Mouse (Mus musculus) liver, embryonic 16.5 days (tissue): ENCODE results near the gene Coa5. TPM values are rescaled to one million over a fixed set of nuclear protein-coding genes. Genes with fewer than 3 reads are reported as not detected.

ENCODE experiments used
- ATAC-seq: fragments of 200-750 bp; cut with Nextera tagmentation; 2 replicates; pipeline ENCODE4 v1.8.0; 2017; ENCODE audit warnings: low read depth, mild to moderate bottlenecking, moderate number of reproducible peaks, moderate library complexity
- H3K27ac ChIP-seq: fragments of 300-500 bp; sonication (generic); 2 replicates; pipeline ENCODE4 v1.5.1; 2014; ENCODE audit warnings: mild to moderate bottlenecking, low read length
- H3K27me3 ChIP-seq: fragments of 300-500 bp; sonication (generic); 2 replicates; pipeline ENCODE4 v1.6.1; 2014; ENCODE audit warnings: low read depth, low read length, mixed read lengths; ENCODE audit not compliant: control insufficient read depth, insufficient read depth
- H3K36me3 ChIP-seq: fragments of 300-500 bp; sonication (generic); 2 replicates; pipeline ENCODE4 v1.6.1; 2014; ENCODE audit warnings: mild to moderate bottlenecking; ENCODE audit not compliant: control insufficient read depth, insufficient read depth
- H3K4me1 ChIP-seq: fragments of 300-500 bp; sonication (generic); 2 replicates; pipeline ENCODE4 v1.6.1; 2014; ENCODE audit warnings: low read depth, low read length, mixed read lengths; ENCODE audit not compliant: control insufficient read depth
- H3K4me2 ChIP-seq: fragments of 300-500 bp; sonication (generic); 2 replicates; pipeline ENCODE4 v1.6.1; 2014; ENCODE audit warnings: low read depth, low read length, mixed read lengths
- H3K4me3 ChIP-seq: fragments of 300-500 bp; sonication (generic); 2 replicates; pipeline ENCODE4 v1.5.1; 2014; ENCODE audit warnings: low read depth, mild to moderate bottlenecking, low read length
- H3K9ac ChIP-seq: fragments of 300-500 bp; sonication (generic); 2 replicates; pipeline ENCODE4 v1.6.1; 2014; ENCODE audit warnings: low read depth, low read length
- H3K9me3 ChIP-seq: fragments of 300-500 bp; sonication (generic); replicated peaks from 2 replicates; pipeline ENCODE4 v1.6.1; 2016; ENCODE audit warnings: low read length; ENCODE audit not compliant: control insufficient read depth
- WGBS: fragments of 180-500 bp; shearing (Covaris S2); extraction: QIAGEN DNeasy Blood & Tissue Kit; methylation state at CpG from one replicate; pipeline ENCODE4 v1.1.7; 2014; ENCODE audit not compliant: insufficient replicate concordance; 5-methylcytosine and 5-hydroxymethylcytosine counted together
- polyA plus RNA-seq: library from polyadenylated mRNA; unstranded; fragments of >200 nt; fragmentation: Nextera tagmentation; extraction: Ambion mirVana; gene quantifications from 2 replicates; pipeline ENCODE4 v1.2.1, GENCODE M21; 2015

Gene Coa5
- polyA plus RNA-seq, 1 experiment from 2014 or later, result 24.3 TPM

DNA sequence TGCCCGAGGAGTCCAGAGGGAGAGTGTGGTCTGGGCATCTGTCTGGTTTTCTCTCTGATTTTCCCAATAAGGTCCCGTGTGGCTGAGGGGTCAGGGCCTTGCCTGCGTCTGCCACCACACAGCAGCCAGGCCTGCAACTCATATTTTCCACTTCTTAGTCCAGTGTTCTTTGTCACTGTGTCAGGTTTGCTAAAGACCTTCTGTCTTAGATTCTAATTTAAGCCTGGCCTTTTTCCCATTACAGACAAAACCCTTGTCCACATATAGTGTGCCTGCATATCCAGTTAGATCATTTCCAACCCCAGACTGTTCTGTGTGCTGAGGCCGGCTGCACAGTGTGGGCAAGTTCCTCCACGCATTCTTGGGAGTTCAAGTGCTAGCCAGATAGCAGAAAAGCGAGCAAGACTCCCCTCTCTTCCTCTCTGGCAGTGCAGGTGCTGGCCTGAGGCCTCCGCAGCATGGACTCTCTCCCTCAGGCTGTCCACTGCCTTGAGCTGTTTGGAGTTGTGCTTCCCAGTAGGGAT lies 43.4 kb downstream of the Coa5 start:
- ATAC-seq, result no peak
- WGBS, result 57% methylated on average over 7 of the region's 7 CpGs
- Histone ChIP-seq H3K4me3 (no peak overlapping the region), H3K4me1 (no peaks in the 10 kb centered on the region), H3K27ac (no peak overlapping the region), H3K36me3 (no peaks in the 10 kb centered on the region; the same call in 1 of the 2 replicates), H3K9ac (no peak overlapping the region), H3K4me2 (no peak overlapping the region), H3K27me3 (no peaks in the 10 kb centered on the region), H3K9me3 (no peaks in the 10 kb centered on the region)

- Histone ChIP-seq H3K4me1 (no peaks in the 10 kb centered on the region), H3K9ac (no peak overlapping the region), H3K4me3 (no peak overlapping the region), H3K27me3 (no peaks in the 10 kb centered on the region), H3K36me3 (no peaks in the 10 kb centered on the region; the same call in 1 of the 2 replicates), H3K4me2 (no peak overlapping the region), H3K9me3 (no peaks in the 10 kb centered on the region), H3K27ac (no peak overlapping the region)
- no peak for ATAC-seq
- WGBS, result 46% methylated on average over 3 of the region's 3 CpGs
These were observed 45.6 kb downstream of the Coa5 start for GRCm38 (mm10) chr1:37384304-37384703.

DNA sequence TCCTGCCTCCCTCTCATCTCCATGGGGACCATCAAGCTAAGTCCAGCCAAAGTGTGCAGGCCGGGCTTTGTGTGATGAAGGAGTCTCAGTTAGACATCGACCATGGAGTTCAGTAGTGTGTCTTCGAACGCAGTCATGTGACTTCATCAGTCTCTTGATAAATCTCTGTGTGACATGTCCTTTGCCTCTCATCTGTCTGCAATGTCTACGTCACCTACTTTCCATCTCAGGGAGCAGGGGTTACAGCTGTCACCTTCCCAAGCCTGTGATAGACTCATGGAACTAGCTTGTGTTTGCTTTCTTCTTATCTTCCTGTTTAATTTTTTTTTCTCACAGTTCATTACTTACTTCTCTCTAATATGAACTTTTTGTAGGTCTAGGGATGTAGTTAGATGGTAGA lies 49.0 kb downstream of the Coa5 start:
- no peaks in the 10 kb centered on the region for H3K27me3 ChIP-seq
- WGBS, result 74% methylated on average over 5 of the region's 5 CpGs

DNA sequence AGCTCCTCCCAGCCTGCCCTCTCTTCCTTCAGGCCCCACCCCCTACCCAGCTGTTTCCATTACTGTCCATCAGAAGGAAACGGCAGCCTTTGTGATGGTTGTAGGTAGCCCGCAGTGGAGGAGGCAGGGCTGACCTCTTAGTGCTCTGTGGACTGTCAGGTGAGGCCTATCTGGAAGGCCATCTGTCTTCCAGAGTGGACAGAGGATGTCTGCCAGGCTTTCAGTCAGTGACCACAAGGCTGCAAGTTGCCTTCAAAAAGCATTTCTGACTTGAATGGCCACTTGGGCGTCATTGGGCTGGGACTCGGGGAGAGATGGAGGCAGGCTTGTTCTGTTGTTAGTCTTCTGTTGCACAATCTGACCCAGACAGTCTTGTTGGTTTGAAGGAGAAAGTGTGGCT lies 50.4 kb downstream of the Coa5 start:
- H3K27ac ChIP-seq, result no peak overlapping the region
- ATAC-seq, result no peak
- no peak overlapping the region for H3K4me3 ChIP-seq
- no peak overlapping the region for H3K9ac ChIP-seq
- H3K4me1 ChIP-seq, result no peaks in the 10 kb centered on the region
- H3K36me3 ChIP-seq, result no peaks in the 10 kb centered on the region; the same call in 1 of the 2 replicates
- 57% methylated on average over 4 of the region's 4 CpGs for WGBS
- no peaks in the 10 kb centered on the region for H3K9me3 ChIP-seq
- no peak overlapping the region for H3K4me2 ChIP-seq
- H3K27me3 ChIP-seq, result no peaks in the 10 kb centered on the region

More for the DNA sequence above, 49.0 kb downstream of the Coa5 start:
- H3K4me1 ChIP-seq, result no peaks in the 10 kb centered on the region
- no peak for ATAC-seq
- no peak overlapping the region for H3K27ac ChIP-seq
- H3K9me3 ChIP-seq, result no peaks in the 10 kb centered on the region
- no peak overlapping the region for H3K9ac ChIP-seq
- H3K36me3 ChIP-seq, result no peaks in the 10 kb centered on the region; the same call in 1 of the 2 replicates
- H3K4me2 ChIP-seq, result no peak overlapping the region
- no peak overlapping the region for H3K4me3 ChIP-seq

DNA sequence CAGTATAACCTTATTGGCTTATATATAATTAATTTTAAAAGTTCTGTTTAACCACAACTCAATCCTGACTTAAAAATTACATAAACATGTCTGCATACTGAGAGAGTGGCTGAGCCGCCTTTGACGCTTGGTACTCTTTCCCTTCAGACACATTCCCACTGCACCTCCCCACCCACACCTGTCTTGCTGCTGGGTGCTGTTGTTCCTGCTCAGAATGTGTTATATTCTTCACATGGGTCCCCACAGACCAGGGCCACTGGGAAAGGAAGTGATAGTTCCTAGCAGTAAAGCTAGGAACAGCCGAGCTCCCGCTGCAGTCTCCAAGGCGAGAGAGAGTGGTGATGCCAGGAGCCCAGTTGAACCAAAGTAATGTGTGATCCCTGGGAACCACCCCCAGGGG lies 51.8 kb downstream of the Coa5 start:
- H3K36me3 ChIP-seq, result no peaks in the 10 kb centered on the region; the same call in 1 of the 2 replicates
- no peak overlapping the region for H3K4me2 ChIP-seq
- no peaks in the 10 kb centered on the region for H3K9me3 ChIP-seq
- no peaks in the 10 kb centered on the region for H3K4me1 ChIP-seq
- H3K4me3 ChIP-seq, result no peak overlapping the region
- ATAC-seq, result no peak
- no peaks in the 10 kb centered on the region for H3K27me3 ChIP-seq
- H3K9ac ChIP-seq, result no peak overlapping the region
- H3K27ac ChIP-seq, result no peak overlapping the region
- 79% methylated on average over 5 of the region's 5 CpGs for WGBS

- H3K4me1 ChIP-seq, result no peaks in the 10 kb centered on the region
- no peak overlapping the region for H3K4me2 ChIP-seq
- H3K9ac ChIP-seq, result no peak overlapping the region
- H3K4me3 ChIP-seq, result no peak overlapping the region
- no peaks in the 10 kb centered on the region; the same call in none of the 2 replicates for H3K36me3 ChIP-seq
- H3K27ac ChIP-seq, result no peak overlapping the region
- WGBS, result 56% methylated on average over 2 of the region's 2 CpGs
- no peaks in the 10 kb centered on the region for H3K27me3 ChIP-seq
- ATAC-seq, result no peak
- H3K9me3 ChIP-seq, result no peaks in the 10 kb centered on the region
These were observed 53.2 kb downstream of the Coa5 start for GRCm38 (mm10) chr1:37376751-37377150.

DNA sequence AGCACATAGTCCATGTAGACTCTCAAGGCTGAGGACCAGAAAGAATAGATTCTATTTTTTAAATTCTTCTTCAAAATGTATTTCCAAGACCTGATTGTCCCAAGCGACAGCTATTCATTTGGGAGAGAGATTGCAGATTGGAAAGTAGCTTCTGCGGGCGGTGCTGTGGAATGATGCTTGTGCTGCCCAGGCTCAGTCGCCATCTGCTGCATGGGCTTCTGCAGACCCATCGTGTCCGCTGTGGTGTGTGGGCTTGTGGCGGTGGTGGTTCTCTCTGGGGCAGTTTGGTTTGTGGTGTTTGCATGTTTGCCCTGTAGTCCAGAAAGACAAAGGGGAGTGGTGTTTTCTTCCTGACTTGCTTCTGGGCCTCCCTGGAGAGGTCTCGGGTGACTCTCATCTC lies 53.7 kb downstream of the Coa5 start:
- no peaks in the 10 kb centered on the region for H3K9me3 ChIP-seq
- H3K4me1 ChIP-seq, result no peaks in the 10 kb centered on the region
- WGBS, result 65% methylated on average over 8 of the region's 8 CpGs
- no peak overlapping the region for H3K9ac ChIP-seq
- no peak overlapping the region for H3K4me3 ChIP-seq
- no peaks in the 10 kb centered on the region for H3K27me3 ChIP-seq
- ATAC-seq, result no peak
- H3K27ac ChIP-seq, result no peak overlapping the region
- H3K4me2 ChIP-seq, result no peak overlapping the region
- no peaks in the 10 kb centered on the region; the same call in none of the 2 replicates for H3K36me3 ChIP-seq

DNA sequence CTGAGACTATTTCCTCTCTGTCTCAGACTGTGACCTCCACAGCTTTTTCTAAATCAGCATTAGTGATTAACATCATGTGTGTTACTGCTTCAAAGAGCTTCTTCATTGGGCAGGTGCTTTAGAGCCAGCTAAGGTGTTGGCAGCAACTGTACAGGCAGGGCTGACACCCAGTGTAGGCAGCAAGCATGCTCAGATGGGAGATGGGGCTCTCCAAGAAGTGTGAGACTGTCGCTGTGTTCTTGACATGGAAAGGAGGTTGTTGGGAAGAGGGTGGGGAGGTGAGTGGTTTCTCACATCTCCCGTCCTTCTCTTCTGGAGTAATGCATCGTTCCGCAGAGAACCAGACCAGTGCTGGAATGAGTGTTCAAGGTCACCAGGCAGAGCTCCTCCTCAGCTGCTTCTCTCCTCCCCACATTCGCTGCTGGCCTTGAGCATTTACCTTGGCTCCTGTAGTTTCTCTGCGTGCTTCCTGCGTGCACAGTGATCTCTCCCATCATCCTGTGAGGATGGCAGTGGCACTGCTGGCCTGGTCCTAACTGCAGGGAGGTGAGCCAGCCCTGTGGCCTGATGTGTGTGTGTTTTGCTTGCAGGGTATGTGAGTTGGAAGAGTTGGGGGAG lies 61.0 kb downstream of the Coa5 start:
- Histone ChIP-seq H3K4me1 (no peaks in the 10 kb centered on the region), H3K27me3 (no peaks in the 10 kb centered on the region), H3K4me2 (no peak overlapping the region), H3K36me3 (peaks cover 6% of the 10 kb centered on the region), H3K27ac (no peak overlapping the region), H3K9ac (no peak overlapping the region), H3K9me3 (no peaks in the 10 kb centered on the region), H3K4me3 (no peak overlapping the region)
- 78% methylated on average over 7 of the region's 7 CpGs for WGBS
- no peak for ATAC-seq

- Histone ChIP-seq H3K4me3 (no peak overlapping the region), H3K4me1 (no peaks in the 10 kb centered on the region), H3K27ac (no peak overlapping the region), H3K27me3 (no peaks in the 10 kb centered on the region), H3K36me3 (peaks cover 6% of the 10 kb centered on the region), H3K9me3 (no peaks in the 10 kb centered on the region), H3K9ac (no peak overlapping the region), H3K4me2 (no peak overlapping the region)
- ATAC-seq, result no peak
- WGBS, result 79% methylated on average over 10 of the region's 10 CpGs
These were observed 61.8 kb downstream of the Coa5 start for GRCm38 (mm10) chr1:37368125-37368524.
